Mouse (Mus musculus): Measurements from ENCODE around the gene Vmn1r175.
"Not testable (repeated sequence)": the region's sequence is repeated elsewhere in the genome, so short reads cannot be mapped to it uniquely, and the experiment has no call there.

The Vmn1r175 gene

DNA sequence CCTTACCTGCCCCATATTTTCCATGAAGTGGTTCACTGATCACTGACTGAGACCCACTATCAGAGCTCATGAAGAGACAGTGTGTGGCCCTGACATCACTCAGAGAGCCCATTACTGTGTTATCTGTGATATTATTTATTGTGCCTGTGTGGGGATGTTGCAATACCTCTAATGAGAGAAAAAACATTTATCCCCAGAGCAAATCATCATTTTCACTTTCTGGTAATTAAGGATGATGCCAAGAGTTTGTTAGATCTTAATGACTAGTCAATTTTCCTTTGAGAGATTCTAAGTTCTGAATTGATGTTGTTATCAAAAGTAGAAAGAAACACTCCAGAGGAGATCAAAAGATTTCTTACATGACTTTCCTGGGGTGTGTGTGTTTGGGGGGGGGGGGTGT is at the start of gene Vmn1r175:
Vmn1r175 (minus strand) TSS at position 101 of the 400 bp plus-strand sequence.
- DNase-seq = not testable (repeated sequence)

- DNase-seq = not testable (repeated sequence)
These were observed 26.8 kb upstream of the Vmn1r175 start, which contains the start of gene Vmn1r176 for GRCm38 (mm10) chr7:23837272-23837671. Vmn1r176 (minus strand) TSS chr7:23837372.

DNA sequence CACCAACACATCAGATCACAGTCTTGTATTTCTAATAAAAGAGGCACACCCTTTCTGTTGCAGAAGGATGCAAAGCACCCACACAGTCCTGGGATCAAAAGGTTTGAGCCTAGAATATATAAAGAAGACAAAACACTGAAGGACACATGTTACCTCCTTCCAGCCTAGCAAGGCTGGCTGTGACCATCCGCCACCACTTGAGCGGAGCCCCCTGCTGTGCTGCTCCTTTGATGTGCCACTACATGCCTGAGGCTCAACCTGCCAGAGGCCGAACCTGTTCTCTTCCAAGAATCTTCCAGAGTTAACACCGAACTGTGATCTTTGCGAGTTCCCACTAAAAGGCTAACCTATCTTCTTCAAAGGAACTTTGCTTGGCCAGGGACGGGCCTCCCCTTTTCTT is 25.9 kb downstream of the Vmn1r175 start:
- no peak for DNase-seq
